Mouse (Mus musculus) layer of hippocampus, postnatal 36 days (tissue): ENCODE data around the gene Lamp2. TPM values are rescaled to one million over a fixed set of nuclear protein-coding genes. Genes with fewer than 3 reads are reported as not detected.
"Not testable (repeated sequence)": the region's sequence is repeated elsewhere in the genome, so short reads cannot be mapped to it uniquely, and the experiment has no call there.

Experiments used
- DNase-seq, 2 experiments: peaks; one replicate each; pipeline ENCODE4 v3.0.0; 2022
- total RNA-seq, 2 experiments: library from RNA; stranded (reverse); gene quantifications; 2 replicates each; pipeline ENCODE4 v1.2.3; 2021

Lamp2 gene
- 10 to 100 TPM; 67.3 to 71.6 TPM for total RNA-seq

DNA sequence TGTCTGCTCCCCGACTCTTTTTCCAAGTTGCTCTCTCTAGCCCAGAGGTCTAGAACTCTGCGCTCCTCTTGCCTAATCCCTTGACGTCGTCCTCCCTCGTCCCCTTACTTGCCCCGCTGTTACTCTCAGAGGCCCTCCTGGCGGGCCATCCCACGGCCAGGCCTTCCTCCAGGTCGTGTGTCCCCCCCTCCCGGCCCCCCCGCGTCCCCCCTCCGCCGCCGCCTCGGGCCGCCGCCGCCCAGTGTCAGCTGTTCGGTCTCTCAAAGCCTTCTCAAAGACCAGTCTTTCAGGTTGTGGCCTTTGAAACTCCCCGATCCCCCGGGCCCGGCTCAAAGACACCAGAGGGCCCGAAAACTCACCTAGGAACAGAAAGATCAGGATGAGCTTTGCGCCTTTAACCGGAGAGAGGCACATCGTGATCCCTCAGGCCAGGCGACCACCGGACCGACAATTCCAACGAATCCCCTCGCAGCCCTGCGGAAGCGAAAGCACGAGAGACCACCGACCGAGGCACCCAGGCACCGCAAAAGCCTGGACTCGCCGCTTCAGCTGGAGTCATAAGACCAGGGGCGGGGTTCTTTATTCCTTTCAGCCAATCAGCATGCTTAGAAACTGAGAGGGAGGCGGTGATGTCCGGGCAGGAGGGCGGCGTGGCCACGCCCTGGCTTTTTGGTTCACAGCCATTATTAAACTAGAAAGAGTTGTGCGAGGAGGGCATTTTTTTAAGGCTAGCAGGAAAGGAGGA, at the start of gene Lamp2:
Lamp2 (minus strand) TSS at position 565 of the 745 bp plus-strand sequence.
- peak; percentile 60 to 66 for DNase-seq

DNA sequence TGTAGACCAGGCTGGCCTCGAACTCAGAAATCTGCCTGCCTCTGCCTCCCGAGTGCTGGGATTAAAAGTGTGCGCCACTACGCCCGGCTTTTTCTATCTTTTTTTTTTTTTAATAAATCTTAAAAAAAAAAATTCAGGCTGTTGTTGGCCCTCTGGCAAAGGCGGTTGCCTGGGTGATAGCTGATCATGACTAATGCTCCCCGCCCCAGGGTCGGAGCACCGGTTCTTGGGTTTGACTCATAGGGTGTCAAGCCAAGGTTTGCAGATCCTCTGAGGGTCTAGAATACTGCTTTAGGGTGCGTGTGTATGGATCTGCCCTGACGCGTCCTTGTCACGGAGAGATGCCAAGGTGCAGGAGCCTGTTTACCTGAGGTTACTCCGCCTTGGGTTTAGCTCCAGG, 48.6 kb upstream of the Lamp2 start:
- DNase-seq: no peak

DNA sequence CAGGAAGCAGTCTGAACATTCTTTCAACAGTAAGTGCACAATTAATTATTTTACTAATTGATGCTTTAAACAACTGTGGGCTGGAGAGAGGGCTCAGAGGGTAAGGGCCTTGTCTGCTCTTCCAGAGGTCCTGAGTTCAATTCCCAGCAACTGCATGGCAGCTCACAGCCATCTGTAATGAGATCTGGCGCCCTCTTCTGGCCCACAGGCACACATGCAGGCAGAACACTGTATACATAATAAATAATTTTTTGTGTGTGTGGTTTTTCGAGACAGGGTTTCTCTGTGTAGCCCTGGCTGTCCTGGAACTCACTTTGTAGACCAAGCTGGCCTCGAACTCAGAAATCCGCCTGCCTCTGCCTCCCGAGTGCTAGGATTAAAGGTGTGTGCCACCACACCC, 45.9 kb upstream of the Lamp2 start:
- DNase-seq: not testable (repeated sequence)

DNA sequence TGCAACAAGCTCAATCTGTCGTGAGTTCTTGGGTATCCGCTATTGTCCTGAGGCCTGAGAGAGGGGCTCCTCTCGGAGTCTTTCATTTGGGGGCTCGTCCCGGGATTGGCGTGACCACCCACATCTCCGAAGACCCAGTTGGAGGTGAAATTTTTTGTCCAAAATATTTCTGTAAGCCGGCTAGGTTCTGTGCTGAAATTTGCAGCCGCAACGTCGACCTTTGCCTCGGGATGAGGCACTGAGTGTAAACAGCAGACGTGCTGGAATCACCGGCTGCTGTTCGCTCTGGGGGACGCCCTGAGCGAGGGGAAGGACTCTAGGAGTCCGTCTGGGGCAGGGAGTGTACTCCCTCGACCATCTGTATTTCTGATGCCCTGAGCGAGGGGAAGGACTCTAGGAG, 29.2 kb upstream of the Lamp2 start:
- DNase-seq: not testable (repeated sequence)

DNA sequence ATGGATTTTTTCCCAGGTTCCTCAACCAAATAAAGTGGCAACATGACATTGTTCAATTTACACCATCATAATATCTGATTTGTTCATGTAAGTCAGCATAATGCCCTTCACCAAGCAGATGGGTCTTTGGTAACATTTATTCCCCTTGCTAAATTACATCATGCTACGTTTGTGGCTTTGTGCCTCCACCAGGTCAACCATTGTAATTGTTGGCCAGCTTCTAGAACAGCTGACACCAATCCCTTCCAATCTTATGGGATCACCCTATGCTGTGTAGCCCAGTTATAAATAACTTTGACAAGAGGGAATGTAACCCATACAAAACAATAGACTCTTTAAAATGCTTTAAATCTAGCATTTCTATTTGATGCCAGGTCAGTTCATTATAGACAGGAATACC, 22.3 kb upstream of the Lamp2 start:
- DNase-seq: no peak

DNA sequence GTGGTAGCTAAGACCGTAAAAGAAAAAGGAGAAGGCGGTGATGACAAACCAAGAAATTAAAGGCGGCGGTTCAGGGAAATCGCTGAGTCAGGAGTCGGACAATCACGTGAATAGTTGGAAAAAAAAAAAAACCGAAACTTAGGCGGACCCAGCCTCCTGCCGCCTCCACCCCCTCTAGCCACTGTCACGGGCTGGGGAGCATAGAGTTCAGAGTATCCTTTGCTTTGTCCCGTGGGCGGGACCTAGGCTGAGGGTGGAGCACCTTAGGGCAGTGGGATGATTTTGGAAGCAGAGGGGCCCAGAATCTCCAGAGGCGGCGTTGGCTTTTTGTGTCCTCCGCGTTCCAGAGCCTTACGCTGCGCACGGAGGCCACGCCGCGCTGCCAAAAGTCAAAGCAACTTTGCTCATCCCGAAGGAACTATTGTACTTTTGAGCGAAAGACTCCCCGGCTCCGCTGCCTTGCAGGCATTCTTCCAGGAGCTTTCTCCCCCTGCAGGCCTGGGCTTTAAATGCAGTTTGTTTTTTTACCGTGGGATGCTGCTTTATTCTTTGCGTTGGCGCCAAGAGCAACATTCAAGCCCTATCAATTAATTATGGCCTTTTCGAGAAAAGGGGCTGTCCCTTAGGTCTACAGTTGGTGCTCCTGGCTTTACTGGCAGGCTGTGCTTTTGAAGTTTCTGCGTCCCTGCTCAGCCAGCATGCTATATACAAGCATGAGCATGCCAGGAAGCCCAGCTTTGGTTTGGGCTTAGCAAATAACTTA, 17.5 kb upstream of the Lamp2 start:
- peak; percentile 45 to 46 for DNase-seq

DNA sequence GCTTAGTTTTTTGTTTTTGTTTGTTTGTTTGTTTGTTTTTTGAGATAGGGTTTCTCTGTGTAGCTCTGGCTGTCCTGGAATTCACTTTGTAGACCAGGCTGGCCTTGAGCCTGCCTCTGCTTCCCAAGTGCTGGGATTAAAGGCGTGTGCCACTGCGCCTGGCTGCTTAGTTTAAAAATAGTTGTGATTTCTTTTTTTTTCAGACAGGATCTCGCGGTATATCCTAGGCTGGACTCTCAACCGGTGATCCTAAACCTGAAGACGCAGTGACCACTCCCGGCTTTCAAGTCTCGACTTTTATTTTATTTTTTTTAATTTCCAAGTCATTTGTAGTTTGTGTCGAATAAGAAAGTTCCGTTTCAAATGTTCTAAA, 16.9 kb upstream of the Lamp2 start:
- no peak for DNase-seq

DNA sequence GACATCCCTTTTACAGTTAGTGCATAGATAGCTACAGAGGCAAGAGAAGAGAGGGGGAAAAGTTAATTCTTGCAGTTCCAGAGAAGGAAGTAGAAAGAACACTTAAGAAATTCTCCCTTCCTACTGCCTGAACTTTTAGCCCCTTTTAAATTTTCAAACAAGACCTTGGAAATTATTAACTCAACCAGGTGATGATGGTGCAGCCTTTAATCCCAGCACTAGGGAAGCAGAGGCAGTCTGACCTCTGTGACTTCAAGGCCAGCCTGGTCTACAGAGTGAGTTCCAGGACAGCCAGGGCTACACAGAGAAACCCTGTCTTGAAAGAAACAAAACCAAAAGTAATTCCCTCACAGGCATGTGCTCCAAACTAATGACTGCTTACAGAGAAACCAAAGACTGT, 10.0 kb upstream of the Lamp2 start:
- DNase-seq: no peak

DNA sequence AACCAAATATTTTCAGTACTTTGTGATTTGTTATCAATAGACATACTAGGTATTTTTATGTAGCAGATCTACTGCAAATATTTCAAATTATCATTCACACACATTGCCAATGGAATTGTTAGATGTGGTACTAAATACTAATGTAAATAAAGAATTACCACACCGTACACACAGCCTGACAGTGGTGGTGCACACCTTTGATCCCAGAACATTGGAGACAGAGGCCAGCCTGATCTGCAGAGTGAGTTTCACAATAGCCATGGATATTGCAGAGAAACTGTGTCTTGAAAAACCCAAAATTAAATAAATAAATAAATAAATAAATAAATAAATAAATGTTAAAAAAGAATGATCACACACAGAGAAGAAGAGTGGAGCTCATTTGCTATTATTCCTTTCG, 6.9 kb upstream of the Lamp2 start:
- DNase-seq: no peak

DNA sequence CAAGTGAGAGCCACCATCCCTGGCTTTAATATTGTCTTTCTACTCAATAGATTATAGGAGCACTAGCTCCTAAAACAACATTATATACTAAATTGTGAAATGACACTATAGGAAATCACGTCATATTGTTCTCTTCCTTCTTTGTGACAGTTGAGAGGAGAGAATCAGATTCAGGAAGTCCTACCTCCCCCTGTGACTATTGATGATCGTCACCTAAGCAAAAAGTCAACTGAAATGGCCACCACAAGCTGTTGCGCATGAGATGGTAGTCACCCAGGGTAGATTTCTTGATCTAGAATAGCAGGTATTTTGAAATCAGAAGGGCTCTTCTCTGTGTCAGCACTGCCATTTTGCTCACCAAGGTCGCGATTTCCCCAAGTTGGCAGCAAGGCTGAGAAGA, 5.8 kb upstream of the Lamp2 start:
- DNase-seq: no peak

DNA sequence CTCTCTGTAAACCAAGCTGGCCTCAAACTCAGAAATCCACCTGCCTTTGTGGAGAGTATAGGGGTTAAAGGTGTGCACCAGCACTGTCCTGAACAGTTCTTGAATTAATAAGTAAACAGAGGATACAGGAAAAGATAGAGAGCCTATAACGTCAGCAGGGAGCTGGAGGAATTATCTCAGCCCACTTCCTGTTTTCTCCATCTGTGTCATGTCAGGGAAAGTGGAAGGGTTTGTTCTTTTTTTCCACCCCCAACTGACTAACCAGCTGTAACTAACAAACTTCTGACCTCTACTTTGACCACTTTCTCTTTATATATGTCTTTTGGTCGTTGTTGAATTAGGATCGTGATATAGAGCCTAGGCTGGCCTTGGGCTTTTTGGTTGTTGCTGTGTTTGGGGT, 4.6 kb upstream of the Lamp2 start:
- DNase-seq: no peak

DNA sequence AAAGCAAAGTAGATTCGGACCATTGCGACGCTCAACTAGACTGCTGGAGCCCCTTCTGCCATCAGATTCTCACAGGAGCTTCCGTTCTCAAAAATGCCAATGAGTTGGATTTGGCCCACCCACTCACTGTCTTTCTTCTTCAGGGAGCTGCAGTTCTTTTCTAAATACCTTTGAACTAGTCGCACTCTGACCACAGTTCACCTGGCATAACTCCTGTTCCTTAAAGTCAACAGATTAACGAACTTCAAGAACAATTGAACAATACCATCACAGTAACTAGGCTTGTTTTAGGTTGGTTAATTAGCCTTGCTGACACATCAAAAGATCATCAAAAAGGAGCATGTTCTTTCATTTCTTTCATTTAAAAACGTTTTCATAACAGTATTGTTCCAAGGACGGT, 2.8 kb upstream of the Lamp2 start:
- no peak for DNase-seq

DNA sequence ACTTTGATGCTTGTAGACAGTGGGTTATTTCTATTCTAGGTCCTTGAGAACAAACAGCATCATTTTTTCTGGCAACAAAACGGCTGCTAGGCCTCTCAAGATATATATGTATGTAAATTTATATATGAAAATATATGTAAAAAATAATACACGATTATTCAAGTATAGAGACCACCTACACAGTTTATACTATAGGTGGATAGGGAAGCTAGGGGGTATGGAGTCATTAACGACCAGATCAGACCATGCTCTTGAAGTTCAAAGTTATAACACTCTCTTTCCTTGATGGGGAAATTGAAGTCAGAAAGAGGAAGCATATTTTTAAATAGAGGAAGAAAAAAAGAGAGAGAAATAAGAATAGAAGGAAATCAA, 367 bp upstream of the Lamp2 start:
- no peak for DNase-seq

DNA sequence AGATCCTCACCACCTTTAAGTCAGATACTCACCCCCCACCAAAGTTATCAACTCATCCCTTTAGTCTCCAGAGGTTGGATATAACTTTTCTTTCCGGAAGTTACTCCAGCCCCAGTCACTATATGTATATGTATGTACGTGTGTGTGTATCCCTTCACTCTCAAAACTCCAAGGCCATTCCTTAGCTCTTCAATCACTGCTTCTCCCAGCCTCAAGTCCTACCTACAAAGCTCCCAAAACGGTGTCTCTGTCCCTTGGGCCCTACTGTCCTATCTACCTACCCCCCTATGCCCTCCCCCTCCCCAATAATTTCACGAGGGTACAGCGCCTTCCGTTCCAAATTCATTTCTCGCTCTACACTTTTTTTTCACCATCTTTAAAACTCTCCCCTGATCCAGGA, 780 bp downstream of the Lamp2 start:
- DNase-seq: no peak

DNA sequence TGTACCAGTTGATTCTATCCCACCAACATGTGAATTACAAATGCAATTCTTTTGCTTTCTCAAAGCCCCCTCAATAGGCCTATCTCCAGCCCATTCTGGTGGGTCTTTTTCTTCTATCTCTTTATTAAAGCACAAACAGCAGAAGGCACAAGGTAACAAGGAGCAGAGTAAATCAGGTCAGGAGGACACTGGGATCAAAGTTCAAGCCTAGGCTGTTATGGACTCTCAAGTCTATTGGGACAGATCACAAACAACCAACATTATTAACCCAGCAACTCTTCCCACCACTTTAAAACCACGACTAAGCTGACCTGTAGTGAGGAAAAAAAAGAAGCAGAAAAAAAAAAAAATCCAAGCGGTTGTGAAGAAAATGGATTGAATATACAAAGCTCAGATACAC, 1.4 kb downstream of the Lamp2 start:
- no peak for DNase-seq

DNA sequence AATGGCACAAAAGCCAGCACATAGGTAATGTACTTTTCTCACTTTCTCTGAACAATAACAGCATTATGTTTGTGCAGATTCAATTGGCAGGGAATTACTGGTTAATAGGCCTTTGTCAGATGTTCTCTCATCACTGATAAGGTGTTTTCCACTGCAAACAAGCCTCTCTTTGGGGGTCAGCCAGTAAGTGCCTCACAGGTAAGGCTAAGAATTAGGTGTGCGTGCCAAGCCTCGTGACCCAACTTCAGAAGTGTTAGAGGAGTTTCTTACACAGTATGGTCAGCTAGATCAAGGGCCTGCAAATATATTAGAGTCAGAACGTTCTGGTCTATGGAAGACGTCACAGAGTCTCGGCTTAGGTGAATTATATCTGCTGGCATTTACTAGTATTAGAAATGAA, 2.3 kb downstream of the Lamp2 start:
- no peak for DNase-seq

DNA sequence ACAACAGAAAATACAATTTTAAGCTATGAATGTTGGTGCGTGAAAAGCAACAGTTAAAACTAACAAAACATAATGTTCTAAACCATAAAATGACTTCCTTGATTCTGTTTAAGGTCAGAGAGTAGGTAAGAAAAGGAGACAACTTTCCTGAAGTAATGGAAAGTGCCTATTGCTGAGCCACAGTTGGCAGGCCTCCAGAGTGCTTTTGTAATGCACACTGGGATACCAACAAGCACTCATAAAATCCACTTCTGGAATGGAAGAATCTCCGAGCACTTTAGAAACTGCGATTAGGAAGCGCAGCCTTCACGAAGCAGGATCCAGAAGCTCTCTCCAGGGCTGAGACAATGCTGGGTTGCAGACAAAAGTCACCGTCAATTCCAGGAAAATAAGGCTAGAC, 5.8 kb downstream of the Lamp2 start:
- no peak for DNase-seq

DNA sequence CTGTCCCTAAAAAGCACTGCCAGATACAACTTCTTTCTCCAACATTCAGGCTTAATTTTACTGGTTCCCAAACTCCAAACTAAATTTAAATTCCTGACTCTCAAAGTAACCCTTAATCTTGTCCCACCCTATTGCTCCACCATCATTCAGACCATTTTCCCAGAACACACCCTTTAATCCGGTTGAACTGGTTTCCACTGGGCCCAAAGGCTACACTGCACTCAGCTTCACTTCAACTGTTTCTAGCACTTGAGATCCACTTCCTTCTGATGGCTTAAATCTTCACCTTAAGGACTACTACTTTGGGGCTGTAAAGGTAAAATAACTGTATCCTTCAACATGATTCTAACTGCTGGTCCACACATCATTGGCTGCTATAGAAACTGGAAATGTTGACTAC, 10.5 kb downstream of the Lamp2 start:
- DNase-seq: no peak

DNA sequence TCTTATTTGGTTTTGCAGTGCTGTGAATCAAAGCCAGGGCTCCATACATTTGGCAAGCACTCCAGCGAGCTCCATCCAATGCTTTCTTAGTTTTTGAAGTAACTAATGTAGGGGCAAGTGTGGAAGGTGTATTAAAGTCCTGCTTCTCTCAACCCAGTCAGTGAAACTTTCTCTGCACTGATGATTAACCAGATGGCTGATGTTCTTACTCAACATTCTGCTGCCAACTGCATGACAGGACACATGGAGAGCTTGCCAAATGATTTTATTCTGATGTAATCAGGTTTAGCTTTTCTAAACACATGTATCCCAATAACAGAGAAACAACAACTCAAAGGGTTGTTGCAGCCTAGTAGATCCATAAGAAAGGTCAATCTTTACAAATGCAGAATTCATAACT, 13.8 kb downstream of the Lamp2 start:
- no peak for DNase-seq

DNA sequence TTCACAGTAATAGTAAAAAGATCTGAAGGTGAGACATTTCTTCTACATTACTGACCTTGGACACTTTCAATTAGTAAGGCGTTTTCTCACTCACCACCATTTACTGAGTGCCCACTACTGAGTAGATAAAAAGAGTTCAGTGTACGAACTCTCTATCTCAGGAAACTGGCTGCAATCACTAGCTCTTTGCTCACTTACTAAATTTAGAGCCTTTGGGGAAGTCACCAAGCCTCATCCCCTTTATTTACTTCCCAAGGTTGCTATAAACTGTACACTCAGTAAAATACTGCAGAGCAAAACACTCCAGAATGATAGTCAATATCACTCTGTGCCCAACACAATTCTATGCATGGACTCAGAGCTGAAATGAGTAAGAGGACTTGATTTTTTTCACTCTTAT, 16.6 kb downstream of the Lamp2 start:
- DNase-seq: no peak

DNA sequence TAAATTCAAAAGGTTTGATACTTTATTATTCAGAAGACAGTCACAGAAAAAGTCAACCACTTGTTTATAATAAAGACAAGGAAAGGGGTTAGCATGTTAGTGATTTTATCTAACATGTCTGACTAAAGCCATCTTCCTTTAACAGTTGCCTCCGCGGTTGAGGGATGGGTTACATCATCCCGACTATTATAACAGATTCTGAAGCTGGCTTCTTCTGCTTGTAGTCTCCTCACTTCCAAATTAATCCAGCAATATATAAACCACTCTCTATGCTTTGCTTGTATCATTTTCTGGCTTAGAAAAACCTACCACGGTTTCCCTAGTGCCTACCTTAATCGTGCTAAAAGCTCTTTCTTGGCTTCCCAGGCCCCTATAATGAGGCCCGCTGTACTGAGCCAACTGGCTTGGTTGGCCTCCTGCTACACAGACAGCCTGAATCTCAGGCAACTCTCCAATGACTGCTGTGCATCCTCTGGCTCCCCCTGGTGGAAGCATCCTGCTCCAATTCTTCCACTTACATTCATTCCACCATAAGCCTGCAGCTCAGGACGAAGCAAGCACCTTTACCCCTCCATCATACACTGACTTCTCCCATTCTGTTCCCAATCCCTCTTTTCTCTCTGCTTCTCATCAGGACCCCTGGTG, 18.0 kb downstream of the Lamp2 start:
- peak; percentile 72 to 73 for DNase-seq

DNA sequence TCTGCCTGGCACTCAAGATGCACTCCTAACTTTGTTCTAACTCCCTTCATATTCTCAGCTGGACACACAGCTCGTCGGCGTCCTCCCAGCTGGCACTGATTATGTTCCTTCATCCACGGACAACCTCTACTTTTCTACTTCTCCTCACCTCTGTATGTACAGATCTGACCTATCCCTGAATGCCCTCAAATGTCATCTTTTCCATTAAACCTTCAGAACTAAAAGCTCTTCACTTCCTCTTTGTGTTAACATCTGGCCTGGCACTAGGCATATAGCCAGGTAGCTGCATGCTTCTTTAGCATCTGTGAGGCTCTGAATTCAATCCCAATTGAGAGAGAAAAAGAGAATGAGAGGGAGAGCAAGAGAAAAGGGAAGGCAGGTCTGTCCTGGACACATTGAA, 26.8 kb downstream of the Lamp2 start:
- no peak for DNase-seq

DNA sequence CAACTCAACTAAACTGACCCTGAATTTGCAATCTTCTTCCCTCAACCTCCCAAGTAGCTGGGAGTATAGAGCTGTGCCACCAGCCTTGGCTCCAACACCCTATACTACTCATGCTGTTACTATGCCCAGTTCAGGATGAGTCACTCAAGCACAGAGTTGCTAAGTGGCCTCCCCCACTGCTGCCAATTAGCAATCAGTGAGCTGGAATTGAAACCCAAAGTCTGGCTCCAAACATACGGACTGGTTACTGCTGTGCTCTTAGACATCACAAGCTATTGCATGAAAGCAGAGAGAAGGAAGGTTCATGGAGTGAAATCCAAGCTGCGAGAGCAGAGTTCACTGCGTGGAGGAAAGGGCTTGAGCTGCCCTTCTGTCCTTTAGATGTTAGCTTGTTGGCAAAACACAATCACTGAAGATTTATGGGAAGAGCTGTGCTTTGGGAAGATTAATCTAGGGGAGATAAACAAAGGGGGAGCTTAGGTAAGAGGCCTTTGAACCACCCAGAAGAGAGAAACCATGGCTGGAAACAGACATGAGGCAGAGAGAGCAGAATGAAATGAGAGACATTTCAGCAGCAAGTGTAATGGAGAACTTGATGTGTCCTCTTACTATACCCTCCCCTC, 27.3 kb downstream of the Lamp2 start:
- no peak for DNase-seq
